8 mouse cellular contexts compared by ENCODE assay signal in genomic region chr11:74638791-74639411, GRCm38 (mm10). TPM values are rescaled to one million over a fixed set of nuclear protein-coding genes. Genes with fewer than 3 reads are reported as not detected.
DNase-seq lines count a peak whose midpoint lies in the region; ATAC-seq lines count a peak whose summit lies in the region.

No protein-coding gene starts in this region.

- H3K4me3 ChIP-seq in kidney, embryonic 16.5 days (ENCODE audit: low read length): peak overlapping the region; percentile 85
- peak overlapping the region; percentile 57 for H3K4me3 ChIP-seq in embryonic facial prominence, embryonic 14.5 days (ENCODE audit: low read depth, low read length)
- H3K4me3 ChIP-seq in intestine, embryonic 15.5 days (replicated peaks): peak overlapping the region; percentile 85
- H3K4me3 ChIP-seq in midbrain, embryonic 14.5 days (replicated peaks; ENCODE audit: low read depth, low read length): peak overlapping the region; percentile 62

- peak overlapping the region; percentile 90 for H3K27ac ChIP-seq in kidney, embryonic 16.5 days (ENCODE audit: low read length)
- peak overlapping the region; percentile 84 for H3K27ac ChIP-seq in embryonic facial prominence, embryonic 14.5 days (replicated peaks; ENCODE audit: low read depth, low read length)
- H3K27ac ChIP-seq in intestine, embryonic 15.5 days: peak overlapping the region; percentile 92
- peak overlapping the region; percentile 96 for H3K27ac ChIP-seq in midbrain, embryonic 14.5 days (replicated peaks; ENCODE audit: low read depth, low read length)

- peaks cover 21% of the 10 kb centered on the region for H3K4me1 ChIP-seq in kidney, embryonic 16.5 days (ENCODE audit: insufficient read depth, low read length)
- H3K4me1 ChIP-seq in embryonic facial prominence, embryonic 14.5 days (ENCODE audit: control insufficient read depth, insufficient read depth, low read length): peaks cover 10% of the 10 kb centered on the region
- H3K4me1 ChIP-seq in intestine, embryonic 15.5 days (replicated peaks): peaks cover 19% of the 10 kb centered on the region
- H3K4me1 ChIP-seq in midbrain, embryonic 14.5 days (ENCODE audit: control insufficient read depth, insufficient read depth, low read length): peaks cover 14% of the 10 kb centered on the region

- H3K36me3 ChIP-seq in kidney, embryonic 16.5 days (ENCODE audit: insufficient read depth, low read length): no peaks in the 10 kb centered on the region
- H3K36me3 ChIP-seq in embryonic facial prominence, embryonic 14.5 days (ENCODE audit: control insufficient read depth, insufficient read depth, low read length): no peaks in the 10 kb centered on the region
- no peaks in the 10 kb centered on the region for H3K36me3 ChIP-seq in intestine, embryonic 15.5 days
- no peaks in the 10 kb centered on the region for H3K36me3 ChIP-seq in midbrain, embryonic 14.5 days (ENCODE audit: control insufficient read depth, insufficient read depth, low read length)

- no peak; the same call in 1 of the 2 replicates for ATAC-seq in kidney, embryonic 16.5 days (ENCODE audit: low FRiP score, low TSS enrichment)
- ATAC-seq in embryonic facial prominence, embryonic 14.5 days (ENCODE audit: low read depth): peak; percentile 30
- ATAC-seq in intestine, embryonic 15.5 days: peak; percentile 54
- ATAC-seq in midbrain, embryonic 14.5 days (ENCODE audit: low FRiP score, low TSS enrichment): peak; percentile 52; the same call in 1 of the 2 replicates

- WGBS in kidney, embryonic 16.5 days: 11% methylated on average over 9 of the region's 9 CpGs
- 7% methylated on average over 9 of the region's 9 CpGs for WGBS in embryonic facial prominence, embryonic 14.5 days
- WGBS in intestine, embryonic 15.5 days: 8% methylated on average over 9 of the region's 9 CpGs
- WGBS in midbrain, embryonic 14.5 days: 11% methylated on average over 9 of the region's 9 CpGs

- H3K4me2 ChIP-seq in kidney, embryonic 16.5 days (replicated peaks; ENCODE audit: low read depth, low read length): peak overlapping the region; percentile 80
- H3K4me2 ChIP-seq in embryonic facial prominence, embryonic 14.5 days (ENCODE audit: low read depth, low read length): peak overlapping the region; percentile 62
- peak overlapping the region; percentile 88 for H3K4me2 ChIP-seq in intestine, embryonic 15.5 days (replicated peaks)
- H3K4me2 ChIP-seq in midbrain, embryonic 14.5 days (ENCODE audit: low read length): peak overlapping the region; percentile 86

- no peaks in the 10 kb centered on the region for H3K9me3 ChIP-seq in kidney, embryonic 16.5 days (ENCODE audit: low read length)
- H3K9me3 ChIP-seq in embryonic facial prominence, embryonic 14.5 days (ENCODE audit: control insufficient read depth, low read length): no peaks in the 10 kb centered on the region
- no peaks in the 10 kb centered on the region for H3K9me3 ChIP-seq in intestine, embryonic 15.5 days
- no peaks in the 10 kb centered on the region for H3K9me3 ChIP-seq in midbrain, embryonic 14.5 days (ENCODE audit: control insufficient read depth, low read length)

- no peaks in the 10 kb centered on the region for H3K27me3 ChIP-seq in kidney, embryonic 16.5 days (ENCODE audit: insufficient read depth, low read length)
- no peaks in the 10 kb centered on the region for H3K27me3 ChIP-seq in embryonic facial prominence, embryonic 14.5 days (replicated peaks; ENCODE audit: control insufficient read depth, insufficient read depth, low read length)
- H3K27me3 ChIP-seq in intestine, embryonic 15.5 days (replicated peaks): no peaks in the 10 kb centered on the region
- 0 out of 2 replicates have a peak, but pooled peaks cover 4% of the 10 kb centered on the region for H3K27me3 ChIP-seq in midbrain, embryonic 14.5 days (ENCODE audit: control insufficient read depth, insufficient read depth, low read length)

- no peak for DNase-seq in kidney, postnatal 25 days
- DNase-seq in embryonic facial prominence, embryonic 14.5 days (ENCODE audit: low spot score): no peak
- no peak for DNase-seq in midbrain, embryonic 14.5 days
- no peak for DNase-seq in thymus, postnatal 10 days (ENCODE audit: low spot score in 2 of 2)
- DNase-seq in testis, postnatal 14 days (ENCODE audit: low spot score): no peak
- DNase-seq in cerebellum, adult 8-10 months: no peak

- H3K9ac ChIP-seq in kidney, embryonic 16.5 days (replicated peaks; ENCODE audit: low read length): peak overlapping the region; percentile 82
- peak overlapping the region; percentile 69 for H3K9ac ChIP-seq in embryonic facial prominence, embryonic 14.5 days (ENCODE audit: low read depth, low read length)
- H3K9ac ChIP-seq in intestine, embryonic 15.5 days: peak overlapping the region; percentile 88
- H3K9ac ChIP-seq in midbrain, embryonic 14.5 days (replicated peaks; ENCODE audit: low read length): peak overlapping the region; percentile 92

RNA-seq across cellular contexts. Expression of gene Cluh, which starts 10.4 kb away (rescaled TPM):
- polyA plus RNA-seq in kidney, embryonic 16.5 days (2015; fragmentation: Nextera tagmentation; extraction: Ambion mirVana): 44.6 and 46.3 TPM in 2 replicates
- polyA plus RNA-seq in embryonic facial prominence, embryonic 14.5 days (2014; fragmentation: Nextera tagmentation; extraction: Ambion mirVana): 24.4 and 25.2 TPM in 2 replicates
- 56.4 and 61.4 TPM in 2 replicates for polyA plus RNA-seq in intestine, embryonic 15.5 days (2015; fragmentation: Nextera tagmentation; extraction: Ambion mirVana)
- polyA plus RNA-seq in midbrain, embryonic 14.5 days (2014; fragmentation: Nextera tagmentation; extraction: Ambion mirVana): 13.7 and 14.4 TPM in 2 replicates

RNA-seq across cellular contexts. Expression of gene Ccdc92b, which starts 19.5 kb away (rescaled TPM):
- 0.17 TPM in 2 replicates for polyA plus RNA-seq in kidney, embryonic 16.5 days (2015; fragmentation: Nextera tagmentation; extraction: Ambion mirVana)
- 0.54 and 0.62 TPM in 2 replicates for polyA plus RNA-seq in embryonic facial prominence, embryonic 14.5 days (2014; fragmentation: Nextera tagmentation; extraction: Ambion mirVana)
- 0.52 and 0.54 TPM in 2 replicates for polyA plus RNA-seq in intestine, embryonic 15.5 days (2015; fragmentation: Nextera tagmentation; extraction: Ambion mirVana)
- 3.8 and 4.2 TPM in 2 replicates for polyA plus RNA-seq in midbrain, embryonic 14.5 days (2014; fragmentation: Nextera tagmentation; extraction: Ambion mirVana)

RNA-seq across cellular contexts. Expression of gene Rap1gap2, which starts 28.2 kb away (rescaled TPM):
- polyA plus RNA-seq in kidney, embryonic 16.5 days (2015; fragmentation: Nextera tagmentation; extraction: Ambion mirVana): 5.5 and 6.2 TPM in 2 replicates
- 3.4 and 3.6 TPM in 2 replicates for polyA plus RNA-seq in embryonic facial prominence, embryonic 14.5 days (2014; fragmentation: Nextera tagmentation; extraction: Ambion mirVana)
- polyA plus RNA-seq in intestine, embryonic 15.5 days (2015; fragmentation: Nextera tagmentation; extraction: Ambion mirVana): 12.1 and 12.4 TPM in 2 replicates
- 9.2 and 10.6 TPM in 2 replicates for polyA plus RNA-seq in midbrain, embryonic 14.5 days (2014; fragmentation: Nextera tagmentation; extraction: Ambion mirVana)
